Mouse (Mus musculus) megakaryocyte, embryonic 14.5 days (primary cell): ENCODE measurements around the gene Prr30. TPM values are rescaled to one million over a fixed set of nuclear protein-coding genes. Genes with fewer than 3 reads are reported as not detected.
"Not testable (repeated sequence)": the region's sequence is repeated elsewhere in the genome, so short reads cannot be mapped to it uniquely, and the experiment has no call there.

Experiments
- H3K27me3 ChIP-seq: replicated peaks from 2 replicates; pipeline ENCODE3; 2012; ENCODE audit warnings: inconsistent platforms
- H3K36me3 ChIP-seq: replicated peaks from 2 replicates; pipeline ENCODE3; 2012; ENCODE audit warnings: low read length, inconsistent platforms, mixed read lengths
- H3K4me1 ChIP-seq: 2 replicates; pipeline ENCODE4 v1.6.1; 2012; ENCODE audit warnings: inconsistent platforms
- H3K4me3 ChIP-seq: replicated peaks from 2 replicates; pipeline ENCODE3; 2012; ENCODE audit warnings: moderate library complexity, mild to moderate bottlenecking, inconsistent platforms
- H3K9me3 ChIP-seq: 2 replicates; pipeline ENCODE4 v1.6.1; 2012; ENCODE audit warnings: inconsistent platforms
- FLI1 ChIP-seq: IDR thresholded peaks from 2 replicates; pipeline ENCODE4 v1.6.1; 2012; ENCODE audit warnings: low read length, inconsistent platforms, mixed read lengths
- GATA1 ChIP-seq: IDR thresholded peaks from 3 replicates; pipeline ENCODE4 v1.6.1; 2012; ENCODE audit warnings: mixed read lengths, low read length, inconsistent platforms, borderline replicate concordance
- polyA plus RNA-seq: library from polyadenylated mRNA; stranded (reverse); fragments of >175 nt; gene quantifications from 2 replicates; pipeline ENCODE4 v1.2.3, GENCODE M21; 2012; ENCODE audit warnings: low replicate concordance; ENCODE audit not compliant: insufficient read depth

Prr30 gene
- not detected in 2 replicates for polyA plus RNA-seq

GRCm38 (mm10) chr14:101200230-101200629, at the start of gene Prr30:
Prr30 (minus strand) TSS chr14:101200330.
- peak within 1 kb of the TSS; percentile 71 for H3K4me3 ChIP-seq
- TF ChIP-seq FLI1 (no peak), GATA1 (no peak)
- H3K4me1 ChIP-seq: no peaks in the 10 kb centered on the region
- H3K9me3 ChIP-seq: peaks cover 46% of the 10 kb centered on the region
- H3K36me3 ChIP-seq: no peaks in the 10 kb centered on the region
- H3K27me3 ChIP-seq: no peaks in the 10 kb centered on the region

- H3K4me1 ChIP-seq: no peaks in the 10 kb centered on the region
- no peak overlapping the region for H3K4me3 ChIP-seq
- peaks cover 12% of the 10 kb centered on the region for H3K9me3 ChIP-seq
- no peaks in the 10 kb centered on the region for H3K36me3 ChIP-seq
- no peak for TF ChIP-seq FLI1
- TF ChIP-seq GATA1: no peak
- H3K27me3 ChIP-seq: no peaks in the 10 kb centered on the region
Measured at GRCm38 (mm10) chr14:101246793-101247192, 46.7 kb upstream of the Prr30 start.

GRCm38 (mm10) chr14:101245706-101246105, 45.6 kb upstream of the Prr30 start:
- H3K36me3 ChIP-seq: no peaks in the 10 kb centered on the region
- TF ChIP-seq FLI1 (no peak), GATA1 (no peak)

GRCm38 (mm10) chr14:101244441-101244840, 44.3 kb upstream of the Prr30 start:
- H3K4me3 ChIP-seq, H3K36me3 ChIP-seq, H3K4me1 ChIP-seq, H3K27me3 ChIP-seq: not testable (repeated sequence)
- H3K9me3 ChIP-seq: peaks cover 20% of the 10 kb centered on the region

More at GRCm38 (mm10) chr14:101245706-101246105, 45.6 kb upstream of the Prr30 start:
- Histone ChIP-seq H3K9me3 (peaks cover 17% of the 10 kb centered on the region), H3K4me1 (no peaks in the 10 kb centered on the region), H3K4me3 (no peak overlapping the region), H3K27me3 (no peaks in the 10 kb centered on the region)

DNA sequence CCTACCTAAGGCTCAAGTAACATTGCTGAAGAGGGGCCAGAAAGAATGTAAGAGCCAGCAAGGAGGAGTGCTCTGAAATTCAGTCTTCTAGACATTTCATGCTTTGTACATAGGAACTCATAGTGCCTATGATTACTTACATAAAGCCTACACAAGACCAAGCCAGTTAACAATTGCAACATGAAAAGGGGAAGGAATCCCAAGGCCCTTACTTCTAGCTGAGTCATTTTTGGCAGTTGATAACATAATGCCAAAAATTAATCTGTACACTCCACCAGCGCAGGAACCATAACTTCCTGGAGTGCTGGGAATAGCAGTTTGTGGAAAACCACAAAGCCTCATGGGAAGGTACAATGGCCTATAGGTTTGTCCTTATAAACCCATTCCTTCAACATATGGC, 37.8 kb upstream of the Prr30 start:
- Histone ChIP-seq H3K27me3 (no peaks in the 10 kb centered on the region), H3K9me3 (peaks cover 22% of the 10 kb centered on the region), H3K36me3 (no peaks in the 10 kb centered on the region), H3K4me1 (no peaks in the 10 kb centered on the region; the same call in 1 of the 2 replicates), H3K4me3 (no peak overlapping the region)
- TF ChIP-seq GATA1: no peak

DNA sequence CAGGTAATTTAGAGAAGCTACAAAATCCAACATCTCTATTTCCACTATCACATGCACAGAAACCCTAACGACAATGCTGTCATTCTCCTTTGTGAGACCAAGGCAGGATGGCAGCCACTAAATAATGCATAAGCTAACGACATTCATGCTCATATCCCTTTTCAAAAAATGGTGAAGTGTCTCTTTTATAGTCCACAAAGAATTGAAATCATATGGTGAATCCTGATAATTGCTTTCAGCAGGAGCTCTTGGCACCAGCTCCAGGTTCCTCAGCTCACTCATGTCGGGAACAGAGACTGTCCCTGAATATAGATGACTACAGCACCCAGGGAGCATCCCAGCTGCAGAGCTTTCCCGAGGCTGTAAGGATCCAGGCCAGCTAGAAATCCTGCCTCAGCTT, 28.9 kb upstream of the Prr30 start:
- TF ChIP-seq GATA1: no peak
- TF ChIP-seq FLI1: no peak
- H3K9me3 ChIP-seq: no peaks in the 10 kb centered on the region
- no peaks in the 10 kb centered on the region for H3K4me1 ChIP-seq

DNA sequence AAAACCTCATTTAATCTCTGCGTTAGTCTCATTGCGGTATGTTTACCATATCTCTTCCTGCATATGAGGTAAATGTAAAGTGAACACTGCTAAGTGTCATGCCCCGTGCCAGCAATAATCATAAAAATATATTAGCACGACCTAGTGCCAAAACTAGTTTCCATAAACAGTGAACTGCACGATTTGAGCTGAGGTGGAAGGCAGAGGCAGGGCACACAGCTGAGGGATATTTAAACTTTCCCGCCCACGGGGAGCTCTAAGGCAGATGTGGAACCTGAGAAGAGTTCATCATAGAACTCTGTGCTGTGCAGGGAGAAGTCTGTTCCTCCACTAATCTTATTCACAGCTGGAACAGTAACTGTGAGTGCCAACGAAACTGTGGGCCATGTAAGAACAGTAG, 22.2 kb upstream of the Prr30 start:
- H3K27me3 ChIP-seq: no peaks in the 10 kb centered on the region
- H3K4me1 ChIP-seq: no peaks in the 10 kb centered on the region
- H3K36me3 ChIP-seq: no peaks in the 10 kb centered on the region
- H3K9me3 ChIP-seq: 0 out of 2 replicates have a peak, but pooled peaks cover 3% of the 10 kb centered on the region
- TF ChIP-seq FLI1 (no peak), GATA1 (no peak)
- H3K4me3 ChIP-seq: no peak overlapping the region

More for the DNA sequence above, 28.9 kb upstream of the Prr30 start:
- H3K36me3 ChIP-seq: no peaks in the 10 kb centered on the region
- H3K4me3 ChIP-seq: no peak overlapping the region
- H3K27me3 ChIP-seq: no peaks in the 10 kb centered on the region

GRCm38 (mm10) chr14:101172258-101172657, 27.9 kb downstream of the Prr30 start:
- H3K36me3 ChIP-seq: no peaks in the 10 kb centered on the region
- H3K4me3 ChIP-seq: no peak overlapping the region

More at GRCm38 (mm10) chr14:101172258-101172657, 27.9 kb downstream of the Prr30 start:
- TF ChIP-seq GATA1 (no peak), FLI1 (no peak)
- H3K27me3 ChIP-seq: no peaks in the 10 kb centered on the region
- H3K4me1 ChIP-seq: no peaks in the 10 kb centered on the region
- H3K9me3 ChIP-seq: 0 out of 2 replicates have a peak, but pooled peaks cover 6% of the 10 kb centered on the region
